Mouse (Mus musculus) E14TG2a.4 (cell line): ENCODE data around the gene Olfr196.

Experiments used
- CTCF ChIP-seq: conservative IDR thresholded peaks from 2 replicates; pipeline ENCODE4 v1.5.1; 2014; ENCODE audit warnings: low read length
- POU5F1 ChIP-seq: IDR thresholded peaks from 2 replicates; pipeline ENCODE4 v1.6.1; 2014; ENCODE audit warnings: low read length, borderline replicate concordance

DNA sequence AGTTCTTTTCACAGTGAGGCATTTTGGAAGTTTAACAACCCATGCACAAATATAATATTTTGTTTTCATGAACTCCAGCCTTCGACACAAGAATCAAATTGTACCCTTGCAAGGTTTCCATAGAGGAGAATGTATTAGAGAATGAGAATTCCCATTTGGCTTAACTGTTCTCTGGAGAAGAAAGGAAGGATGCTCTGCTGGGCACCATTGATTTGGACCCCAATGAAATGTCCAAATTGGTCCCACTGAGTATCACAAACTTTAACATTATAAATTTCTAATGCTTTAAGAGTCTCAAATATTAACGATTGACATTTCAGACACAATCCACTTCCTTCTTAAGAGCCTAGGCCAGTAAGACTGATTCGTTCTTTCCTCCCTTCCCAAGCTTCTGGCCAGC lies at the start of gene Olfr196:
- TF ChIP-seq CTCF (no peak), POU5F1 (no peak)
